Mouse (Mus musculus): ENCODE measurements around the gene Capn15.

The Capn15 gene

DNA sequence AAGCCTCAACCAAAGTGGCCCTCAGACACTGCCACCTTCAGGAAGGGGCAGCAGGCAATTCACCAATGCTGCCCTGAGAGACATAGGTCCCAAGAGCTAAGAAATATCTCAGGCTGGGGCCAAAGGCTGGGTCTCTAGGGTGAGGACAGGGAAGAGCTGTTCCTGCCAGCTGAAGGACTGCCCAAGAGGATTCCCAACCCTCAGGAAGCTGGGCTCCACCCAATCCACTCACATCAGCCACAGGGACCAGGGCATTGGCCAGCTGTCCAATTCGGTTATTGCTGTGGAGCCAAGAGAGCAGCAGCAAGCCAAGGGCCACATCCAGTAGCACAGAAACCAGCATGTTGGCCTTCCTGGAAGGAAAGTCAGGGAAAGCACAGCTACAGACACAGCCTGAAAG, 51.1 kb downstream of the Capn15 start:
- in situ Hi-C loops (cut with MboI; ENCODE audit: low sequenced_read_pairs): no loop called here

DNA sequence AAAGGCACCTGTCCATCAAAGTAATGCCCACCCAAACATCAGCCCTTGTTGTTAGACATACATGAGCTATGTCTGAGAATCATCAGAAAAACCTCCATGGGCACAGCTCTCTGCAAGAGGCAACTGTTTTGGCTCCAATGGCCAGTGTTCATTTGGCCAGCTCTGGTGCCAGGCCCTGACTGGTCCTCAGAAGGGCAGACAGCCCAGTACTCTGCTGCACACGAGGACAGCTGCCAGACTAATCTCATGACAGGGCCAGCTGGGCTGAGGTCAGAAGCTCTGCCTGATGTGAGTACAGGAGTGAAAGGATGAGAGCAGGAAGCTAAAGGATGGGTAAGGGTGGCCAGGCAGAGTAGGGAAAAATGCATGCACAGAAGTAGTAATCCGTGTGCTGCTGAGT, 60.2 kb downstream of the Capn15 start:
- in situ Hi-C loops (cut with MboI; ENCODE audit: low sequenced_read_pairs): no loop called here

DNA sequence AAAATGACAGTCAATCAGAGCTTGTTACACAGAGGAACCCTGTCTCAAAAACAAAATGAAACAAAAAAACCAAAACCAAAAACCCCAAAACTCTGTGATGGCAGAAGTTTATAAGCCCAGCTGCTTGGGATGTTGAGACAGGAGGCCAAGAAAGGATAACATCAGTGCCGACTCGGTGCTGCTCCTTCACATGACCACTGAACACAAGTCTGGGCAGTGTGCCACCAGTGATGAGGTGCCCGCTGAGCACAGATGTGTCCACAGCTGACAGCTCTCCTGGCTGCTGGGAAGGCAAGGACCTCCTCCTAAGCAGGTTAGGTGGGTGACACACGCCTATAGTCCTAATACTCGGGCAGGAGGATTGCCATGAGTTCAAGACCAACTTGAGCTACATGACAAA, 63.5 kb downstream of the Capn15 start:
- in situ Hi-C loops (cut with MboI; ENCODE audit: low sequenced_read_pairs): no loop called here

DNA sequence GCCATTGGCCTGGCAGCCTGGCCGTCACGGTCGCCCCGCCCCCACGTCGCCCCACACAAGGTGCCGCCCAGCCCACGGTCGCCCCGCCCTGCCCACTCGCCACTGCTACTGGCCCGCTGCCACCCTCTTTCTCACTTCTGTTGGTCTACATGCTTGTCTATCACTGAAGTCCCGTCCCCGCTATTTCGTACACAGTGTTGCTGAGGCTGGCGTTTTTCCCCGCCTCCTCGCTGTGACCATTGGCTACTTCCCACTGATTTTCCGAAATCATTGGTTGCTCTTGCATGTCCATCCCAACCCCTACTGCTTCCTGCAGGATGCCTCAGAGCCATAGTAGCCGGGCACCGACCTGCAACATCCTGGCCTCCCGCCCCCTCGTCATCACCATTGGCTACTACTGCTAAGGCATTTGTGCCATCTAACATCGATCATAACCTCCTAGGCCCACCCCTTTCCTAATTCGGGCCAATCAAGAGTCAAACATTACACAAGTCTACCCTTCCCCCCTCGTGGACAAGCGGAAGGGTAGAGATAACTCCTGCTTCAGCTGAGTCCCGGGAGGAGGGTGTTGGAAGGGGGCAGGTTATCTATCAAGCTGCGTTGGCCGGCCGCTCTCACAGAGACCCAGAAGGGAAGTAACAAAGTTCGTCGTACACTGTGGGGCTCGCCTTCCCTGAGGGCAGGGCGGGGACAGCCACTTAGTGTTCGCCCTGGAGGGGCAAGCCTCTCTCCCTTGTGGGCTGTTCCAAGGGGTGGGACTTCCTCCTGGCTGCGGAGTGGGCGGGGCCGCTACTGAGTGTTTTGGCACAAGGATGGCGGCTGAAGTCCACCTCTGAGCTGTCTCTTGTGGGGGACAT, 65.6 kb downstream of the Capn15 start:
- in situ Hi-C loops (cut with MboI; ENCODE audit: low sequenced_read_pairs): no loop called here

DNA sequence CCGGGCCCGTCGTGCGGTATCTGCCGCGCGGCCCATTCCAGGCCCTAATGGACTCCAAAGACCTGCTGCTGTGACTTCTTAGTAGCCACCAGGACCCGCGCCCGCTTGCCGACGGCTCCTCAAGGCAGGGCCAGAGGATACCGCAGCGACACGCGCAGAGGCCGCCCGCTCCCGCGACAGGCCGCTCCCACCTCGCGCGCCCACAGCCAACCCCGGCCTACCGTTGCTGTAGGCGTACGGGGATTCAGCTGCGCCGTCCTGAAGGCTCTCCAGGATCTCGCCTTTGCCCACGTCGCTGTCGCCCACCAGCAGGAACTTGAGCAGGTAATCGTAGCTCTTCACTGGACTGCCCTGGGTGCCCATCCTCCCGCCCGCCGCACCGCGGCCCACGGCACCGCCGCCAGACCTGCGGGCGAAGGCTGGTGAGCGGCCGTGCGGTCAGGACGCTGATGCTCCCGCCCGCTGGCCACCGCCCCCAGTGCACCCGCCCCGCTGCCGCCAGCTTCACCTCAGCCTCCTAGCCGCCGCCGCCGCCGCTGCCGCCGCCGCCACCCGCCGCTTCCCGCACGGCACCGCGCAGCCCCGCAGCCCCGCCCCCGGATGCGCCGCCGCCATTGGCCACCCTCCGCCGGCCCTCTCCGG, 66.3 kb downstream of the Capn15 start, which contains the start of gene Rab40c:
Gene Rab40c, minus strand, starts transcription at position 584 of the 642 bp plus-strand sequence.
- in situ Hi-C loops (cut with MboI; ENCODE audit: low sequenced_read_pairs): no loop called here

DNA sequence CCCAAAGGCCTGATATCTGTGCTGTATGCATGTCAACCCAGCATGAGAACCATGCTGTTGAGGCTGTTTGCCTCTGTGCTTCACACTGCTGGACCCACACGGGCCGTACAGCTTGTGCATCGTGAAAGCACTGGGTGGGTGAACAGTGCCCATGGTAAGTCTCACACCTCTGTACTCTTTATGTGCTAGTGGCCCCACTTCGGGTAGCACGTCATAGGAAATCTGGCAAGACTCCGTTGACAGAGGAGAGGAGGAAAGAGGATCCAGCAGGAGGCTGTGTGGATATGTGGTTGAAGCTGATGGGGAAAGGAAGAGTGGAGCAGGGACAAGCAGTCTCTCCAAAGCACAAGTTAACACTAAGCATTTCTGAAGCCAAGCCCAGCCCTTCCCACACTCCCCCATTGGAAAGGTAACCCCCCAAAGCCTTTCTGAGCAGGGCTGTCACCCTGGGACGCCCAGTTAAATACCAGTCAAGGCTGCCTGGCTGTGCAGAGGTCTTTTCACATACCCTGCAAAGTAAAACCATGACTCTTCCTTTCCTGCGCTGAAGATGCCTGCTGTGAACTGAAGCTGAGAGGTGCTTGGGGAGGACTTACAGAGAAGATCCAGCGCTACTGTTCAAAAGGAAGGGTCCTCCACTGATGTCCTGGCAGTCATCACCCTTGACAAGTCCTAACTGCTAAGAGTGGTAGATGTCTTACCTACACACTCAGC, 67.4 kb downstream of the Capn15 start:
- in situ Hi-C loops (cut with MboI; ENCODE audit: low sequenced_read_pairs): no loop called here

DNA sequence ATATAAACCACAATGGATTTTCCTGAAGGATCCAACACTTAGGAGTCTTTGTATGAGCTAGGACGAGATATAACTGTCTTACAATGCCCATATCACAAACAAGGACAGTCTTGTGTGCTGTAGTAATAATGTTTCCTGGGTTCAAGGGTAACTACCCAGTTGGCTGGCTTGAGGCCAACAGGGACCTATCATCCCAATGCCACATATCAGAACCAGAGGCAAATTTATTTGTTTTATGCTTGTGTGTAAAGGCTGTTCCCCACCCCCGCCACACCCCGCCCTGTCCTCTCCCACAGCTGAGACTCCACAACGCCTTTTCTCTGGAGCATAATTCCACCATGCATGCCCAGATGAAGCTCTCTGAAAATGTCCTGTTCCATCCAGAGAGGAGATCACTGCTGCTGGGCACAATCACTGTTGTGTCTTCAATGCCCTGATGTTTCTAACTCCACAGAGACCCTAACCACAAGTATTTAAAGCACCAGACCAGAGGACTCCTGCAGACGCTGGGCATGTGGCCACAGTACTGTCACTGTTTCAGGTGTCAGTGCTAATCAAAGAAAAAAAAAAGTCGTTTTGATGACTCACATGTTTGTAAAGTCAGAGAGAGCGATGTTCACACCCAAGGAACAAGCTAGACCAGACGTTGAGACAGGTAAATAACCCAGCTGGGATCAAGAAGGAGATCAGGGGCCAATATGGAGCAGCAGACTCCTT, 68.5 kb downstream of the Capn15 start:
- in situ Hi-C loops (cut with MboI; ENCODE audit: low sequenced_read_pairs): no loop called here

DNA sequence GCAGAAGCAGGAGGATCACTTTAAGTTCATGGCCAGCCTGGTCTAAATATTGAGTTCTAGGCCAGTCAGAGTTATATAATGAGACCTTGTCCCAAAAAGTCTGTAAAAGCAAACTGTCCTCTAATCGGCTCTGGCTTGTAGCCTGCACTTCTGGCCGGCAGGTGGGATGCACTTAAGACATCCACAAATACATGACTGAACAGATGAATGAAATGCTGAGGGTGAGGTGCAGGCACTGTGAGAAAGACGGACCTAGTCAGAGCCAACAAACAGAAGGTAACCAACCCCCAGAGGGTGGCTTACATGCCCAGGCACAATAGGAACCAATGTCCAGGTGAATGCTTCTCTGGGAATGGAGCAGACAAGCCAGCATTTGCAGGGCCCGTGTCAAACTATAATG, 71.3 kb downstream of the Capn15 start:
- in situ Hi-C loops (cut with MboI; ENCODE audit: low sequenced_read_pairs): no loop called here

DNA sequence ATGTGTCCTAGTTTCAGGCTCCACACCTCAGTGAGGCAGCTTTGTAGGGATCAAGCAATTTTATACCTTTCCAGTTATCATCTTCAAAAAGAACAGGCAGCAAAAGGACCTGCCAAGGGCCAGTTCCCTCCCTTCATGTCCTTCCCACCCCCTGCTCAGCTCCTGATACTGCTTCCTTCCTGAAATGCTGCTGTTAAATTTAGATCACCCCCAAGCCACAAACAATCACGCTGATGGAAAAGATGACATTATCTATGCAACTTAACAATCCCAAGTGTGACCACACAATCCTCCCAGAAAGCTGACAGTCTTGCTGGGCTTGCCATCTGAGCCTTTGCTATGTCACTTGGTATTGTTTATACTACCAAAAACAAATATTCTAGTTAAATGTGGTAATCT, 71.7 kb downstream of the Capn15 start:
- in situ Hi-C loops (cut with MboI; ENCODE audit: low sequenced_read_pairs): no loop called here

DNA sequence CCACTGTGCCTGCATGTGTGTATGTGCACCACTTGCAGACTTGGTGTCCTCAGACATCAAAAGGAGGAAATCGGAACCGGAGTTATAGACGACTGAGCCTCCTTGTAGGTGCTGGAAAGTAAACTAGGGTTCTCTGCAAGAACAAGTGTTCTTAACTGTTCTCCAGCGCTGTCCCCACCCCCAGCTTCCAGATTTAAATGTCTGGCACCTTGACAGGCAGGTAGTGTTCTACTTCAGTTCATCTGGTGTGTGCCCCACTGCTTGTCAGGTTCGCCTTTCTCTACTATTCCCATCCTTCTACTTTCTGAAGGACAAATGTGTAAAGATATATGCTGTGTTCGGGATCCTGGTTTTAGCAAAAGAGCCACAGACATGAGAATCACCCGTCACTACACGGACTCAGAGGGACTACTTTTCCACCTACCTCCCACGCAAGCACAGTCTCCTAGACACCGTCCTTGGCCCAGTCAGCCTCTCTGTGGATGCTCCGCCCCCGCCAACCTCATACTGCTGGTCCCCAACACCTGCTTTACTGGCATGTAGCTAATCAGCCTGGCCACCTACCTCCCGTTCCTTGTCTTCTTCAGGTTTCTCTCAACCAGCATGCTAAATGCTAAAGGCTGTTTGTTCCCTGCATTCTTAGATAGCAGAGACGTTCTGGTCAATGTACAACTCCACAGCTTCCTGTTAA, 72.3 kb downstream of the Capn15 start:
- in situ Hi-C loops (cut with MboI; ENCODE audit: low sequenced_read_pairs): no loop called here

DNA sequence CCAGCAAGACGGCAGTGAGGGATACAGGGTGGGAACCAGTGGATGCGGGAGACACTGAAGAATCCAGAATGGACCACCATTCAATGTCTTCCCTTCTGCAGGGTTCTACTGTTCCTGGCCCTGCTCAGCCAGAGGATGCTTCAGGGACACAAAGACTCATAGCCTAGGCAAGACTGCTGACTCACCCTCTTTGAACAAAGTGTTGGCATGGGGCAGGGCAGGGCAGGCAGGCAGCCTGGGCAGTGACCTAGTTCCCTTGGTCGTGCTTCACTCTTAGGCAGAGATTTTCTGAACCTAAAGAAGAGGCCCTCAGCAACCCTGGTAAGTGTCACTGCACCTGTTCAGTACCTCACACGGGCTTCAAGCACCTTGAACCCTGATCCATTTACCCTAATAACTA, 73.8 kb downstream of the Capn15 start:
- in situ Hi-C loops (cut with MboI; ENCODE audit: low sequenced_read_pairs): no loop called here

Measured in CH12F3 (cell line).